Mouse (Mus musculus) layer of hippocampus, adult 2 months (tissue): ENCODE data around the gene Ppib. TPM values are rescaled to one million over a fixed set of nuclear protein-coding genes. Genes with fewer than 3 reads are reported as not detected.

ENCODE experiments used
- DNase-seq, 2 experiments: peaks; one replicate each; pipeline ENCODE4 v3.0.0; 2022; ENCODE audit warnings: low spot score in 2 of 2
- H3K27ac ChIP-seq: fragments of 200-600 bp; 2 replicates; pipeline ENCODE4 v1.8.1; 2022
- H3K4me3 ChIP-seq: fragments of 200-600 bp; 2 replicates; pipeline ENCODE4 v1.8.1; 2022; ENCODE audit warnings: mild to moderate bottlenecking
- CTCF ChIP-seq: fragments of 200-600 bp; conservative IDR thresholded peaks from 2 replicates; pipeline ENCODE4 v1.8.1; 2022; ENCODE audit warnings: antibody characterized with exemption, mild to moderate bottlenecking, moderate library complexity
- long read RNA-seq, 2 experiments: library from polyadenylated mRNA; stranded (forward); transcript quantifications; one replicate each; pipeline ENCODE4 v2.0.0; 2021; ENCODE audit warnings: borderline mapping rate in 2 of 2
- total RNA-seq, 2 experiments: library from RNA; stranded (reverse); gene quantifications; 2 replicates each; pipeline ENCODE4 v1.2.3; 2021

The Ppib gene
- 100 to 1,000 TPM; 195 to 201 TPM for total RNA-seq
- long read RNA-seq, experiment 1, transcript Ppib-201 (5 exons, 892 nt) = major isoform, 76 of 106 reads
- long read RNA-seq, experiment 1, transcript Ppib-202 (4 exons, 3,305 nt) = minor isoform, 13 of 106 reads
- long read RNA-seq, experiment 1, partial matches to known transcripts = 10 of 106 reads
- long read RNA-seq, experiment 1, other reads (novel, unspliced or antisense) = 7 of 106 reads
- long read RNA-seq, experiment 2, transcript Ppib-201 (5 exons, 892 nt) = major isoform, 96 of 131 reads
- long read RNA-seq, experiment 2, transcript Ppib-202 (4 exons, 3,305 nt) = minor isoform, 19 of 131 reads
- long read RNA-seq, experiment 2, partial matches to known transcripts = 10 of 131 reads
- long read RNA-seq, experiment 2, other reads (novel, unspliced or antisense) = 6 of 131 reads

- peak; percentile 98 for DNase-seq
- no peak; the same call in 1 of the 2 replicates for TF ChIP-seq CTCF
- Histone ChIP-seq H3K4me3 (peak within 1 kb of the TSS; percentile 73), H3K27ac (peak within 1 kb of the TSS; percentile 97)
These were observed at the start of gene Ppib for GRCm38 (mm10) chr9:66059583-66060307. Gene Ppib (plus strand): TSS chr9:66060222.

- no peak for TF ChIP-seq CTCF
- DNase-seq = no peak
These were observed 39.4 kb upstream of the Ppib start for GRCm38 (mm10) chr9:66020601-66021000.

GRCm38 (mm10) chr9:66038082-66038481 is 21.9 kb upstream of the Ppib start:
- DNase-seq = peak; percentile 59 to 68
- H3K27ac ChIP-seq = peak overlapping the region; percentile 86
- no peak overlapping the region for H3K4me3 ChIP-seq
- no peak for TF ChIP-seq CTCF

More at GRCm38 (mm10) chr9:66020601-66021000, 39.4 kb upstream of the Ppib start:
- Histone ChIP-seq H3K4me3 (no peak overlapping the region), H3K27ac (no peak overlapping the region)

- Histone ChIP-seq H3K4me3 (no peak overlapping the region), H3K27ac (peak overlapping the region; percentile 86)
- DNase-seq = no peak
- TF ChIP-seq CTCF = no peak
These were observed 21.4 kb upstream of the Ppib start for GRCm38 (mm10) chr9:66038581-66038980.

- no peak for TF ChIP-seq CTCF
These were observed 20.7 kb upstream of the Ppib start for GRCm38 (mm10) chr9:66039290-66039689.

GRCm38 (mm10) chr9:66040801-66041200 is 19.2 kb upstream of the Ppib start:
- DNase-seq = peak in 1 of 2 experiments; percentile 46
- no peak for TF ChIP-seq CTCF
- Histone ChIP-seq H3K4me3 (no peak overlapping the region), H3K27ac (peak overlapping the region; percentile 86)

More at GRCm38 (mm10) chr9:66039290-66039689, 20.7 kb upstream of the Ppib start:
- Histone ChIP-seq H3K4me3 (no peak overlapping the region), H3K27ac (peak overlapping the region; percentile 86)
- DNase-seq = no peak

GRCm38 (mm10) chr9:66042331-66042730 is 17.7 kb upstream of the Ppib start:
- Histone ChIP-seq H3K4me3 (no peak overlapping the region), H3K27ac (peak overlapping the region; percentile 86; the same call in 1 of the 2 replicates)
- no peak for DNase-seq
- no peak for TF ChIP-seq CTCF

- DNase-seq = no peak
- Histone ChIP-seq H3K4me3 (no peak overlapping the region), H3K27ac (no peak overlapping the region)
- no peak for TF ChIP-seq CTCF
These were observed 16.8 kb upstream of the Ppib start for GRCm38 (mm10) chr9:66043241-66043640.

GRCm38 (mm10) chr9:66049931-66050601 is 10.0 kb upstream of the Ppib start:
- Histone ChIP-seq H3K4me3 (no peak overlapping the region), H3K27ac (peak overlapping the region; percentile 28; the same call in 1 of the 2 replicates)
- DNase-seq = no peak
- TF ChIP-seq CTCF = peak; percentile 70

- no peak for TF ChIP-seq CTCF
- no peak overlapping the region for H3K27ac ChIP-seq
- no peak for DNase-seq
- H3K4me3 ChIP-seq = no peak overlapping the region
These were observed 8.5 kb upstream of the Ppib start for GRCm38 (mm10) chr9:66051493-66051892.

GRCm38 (mm10) chr9:66052731-66053130 is 7.3 kb upstream of the Ppib start:
- DNase-seq = no peak
- H3K4me3 ChIP-seq = no peak overlapping the region
- H3K27ac ChIP-seq = no peak overlapping the region
- no peak for TF ChIP-seq CTCF

- TF ChIP-seq CTCF = peak; percentile 39
- Histone ChIP-seq H3K27ac (no peak overlapping the region), H3K4me3 (no peak overlapping the region)
- DNase-seq = no peak
These were observed 6.4 kb upstream of the Ppib start for GRCm38 (mm10) chr9:66053620-66054019.

GRCm38 (mm10) chr9:66060308-66060647 is 256 bp downstream of the Ppib start:
- Histone ChIP-seq H3K4me3 (peak overlapping the region; percentile 73), H3K27ac (peak overlapping the region; percentile 97)
- no peak for DNase-seq
- TF ChIP-seq CTCF = no peak
